Mouse (Mus musculus) layer of hippocampus, adult 8-10 months (tissue): ENCODE results near the gene Rbm34. TPM values are rescaled to one million over a fixed set of nuclear protein-coding genes. Genes with fewer than 3 reads are reported as not detected.

Source experiments
- DNase-seq, 2 experiments: peaks; one replicate each; pipeline ENCODE4 v3.0.0; 2022; ENCODE audit warnings: low spot score in 2 of 2
- total RNA-seq, 4 experiments: library from RNA; stranded (reverse); gene quantifications; 2 replicates each; pipeline ENCODE4 v1.2.4; 2022

Gene Rbm34
- total RNA-seq, 4 experiments from 2014 or later = 10.4 to 15.6 (median 13.4) TPM

DNA sequence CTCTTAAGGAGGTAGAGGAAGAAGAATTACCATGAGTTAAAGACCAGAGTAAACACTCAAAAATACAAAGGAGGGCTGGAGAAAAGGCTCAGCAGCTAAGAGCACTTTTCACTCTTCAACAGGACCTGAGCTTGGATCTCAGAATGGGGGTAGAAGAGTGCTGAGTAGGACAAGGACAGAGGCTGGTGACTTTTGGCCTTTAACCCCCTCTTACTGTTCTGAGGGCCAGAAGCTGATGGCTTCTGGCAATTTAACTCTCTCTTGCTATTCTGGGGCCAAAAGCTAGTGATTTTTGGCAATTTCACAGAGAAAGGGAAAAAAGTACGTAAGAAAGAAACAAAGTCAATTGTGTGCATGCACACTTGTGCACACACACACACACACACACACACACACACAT, 8.0 kb downstream of the Rbm34 start:
- DNase-seq = no peak

GRCm38 (mm10) chr8:126961516-126961915, 9.4 kb downstream of the Rbm34 start:
- peak; percentile 69 to 82 for DNase-seq

- no peak for DNase-seq
Observed at GRCm38 (mm10) chr8:126951900-126952636, 18.8 kb downstream of the Rbm34 start.

DNA sequence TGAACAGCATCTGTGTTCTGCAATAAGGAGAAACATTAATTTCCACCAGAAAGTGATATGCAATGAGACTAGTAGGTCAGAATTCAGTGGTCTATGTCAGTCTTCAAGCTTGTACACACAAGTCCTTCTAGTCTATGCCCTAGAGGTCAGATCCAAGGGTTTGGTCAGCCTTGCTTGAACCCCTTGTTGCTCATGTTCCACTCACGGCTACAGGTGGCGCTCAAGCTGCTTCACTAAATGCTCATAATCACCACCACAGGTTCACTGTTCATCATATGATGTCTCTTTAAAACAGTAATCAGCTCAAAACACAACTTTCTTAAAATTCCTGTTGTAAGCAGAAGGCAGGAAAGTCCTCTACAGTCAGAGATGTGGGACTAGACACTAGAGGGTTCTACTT, 21.3 kb downstream of the Rbm34 start:
- no peak for DNase-seq

DNA sequence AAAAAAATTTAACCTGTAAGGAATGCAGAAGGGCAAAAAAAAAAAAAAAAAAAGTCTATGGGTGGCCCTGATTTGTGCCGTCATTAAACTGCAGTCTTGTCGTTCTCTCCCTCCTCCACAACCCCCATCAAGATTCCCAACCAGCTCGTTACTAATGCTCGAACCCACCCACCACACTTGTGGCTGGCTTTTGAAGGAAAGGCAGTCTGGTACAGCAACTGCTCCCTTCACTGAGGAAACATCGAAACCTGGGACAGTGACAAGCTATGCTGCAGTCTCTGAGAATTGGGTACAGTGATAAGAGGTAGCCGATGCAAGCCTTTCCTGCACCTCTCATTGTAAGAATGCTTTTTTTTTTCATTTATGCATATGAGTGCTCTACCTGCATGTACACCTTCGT, 24.4 kb downstream of the Rbm34 start:
- DNase-seq = peak; percentile 35 to 59

DNA sequence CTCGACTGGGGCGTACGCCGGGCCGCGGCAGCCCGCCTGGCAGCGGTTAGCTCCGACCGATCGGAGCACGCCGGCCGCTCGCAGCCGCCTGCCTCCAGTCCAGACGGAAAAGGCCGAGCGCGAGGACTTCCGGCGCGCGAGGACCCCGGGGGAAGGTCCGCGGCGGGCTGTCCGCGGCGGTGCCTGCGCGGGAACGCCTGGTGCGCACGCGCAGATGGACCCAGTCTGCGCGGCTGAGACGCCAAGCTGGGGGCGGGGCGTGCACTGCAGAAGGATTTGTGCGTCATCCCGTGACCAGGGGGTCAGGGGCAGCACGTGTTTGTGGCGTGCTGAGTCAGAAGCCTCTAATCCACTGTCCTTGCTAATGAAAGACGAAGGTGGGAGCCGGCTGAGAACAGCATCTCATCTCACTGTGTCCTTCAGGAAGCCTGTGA, 25.1 kb downstream of the Rbm34 start, which contains the start of gene Tomm20:
Gene Tomm20 (minus strand): TSS at position 115 of the 434 bp plus-strand sequence.
- peak; percentile 94 to 96 for DNase-seq

DNA sequence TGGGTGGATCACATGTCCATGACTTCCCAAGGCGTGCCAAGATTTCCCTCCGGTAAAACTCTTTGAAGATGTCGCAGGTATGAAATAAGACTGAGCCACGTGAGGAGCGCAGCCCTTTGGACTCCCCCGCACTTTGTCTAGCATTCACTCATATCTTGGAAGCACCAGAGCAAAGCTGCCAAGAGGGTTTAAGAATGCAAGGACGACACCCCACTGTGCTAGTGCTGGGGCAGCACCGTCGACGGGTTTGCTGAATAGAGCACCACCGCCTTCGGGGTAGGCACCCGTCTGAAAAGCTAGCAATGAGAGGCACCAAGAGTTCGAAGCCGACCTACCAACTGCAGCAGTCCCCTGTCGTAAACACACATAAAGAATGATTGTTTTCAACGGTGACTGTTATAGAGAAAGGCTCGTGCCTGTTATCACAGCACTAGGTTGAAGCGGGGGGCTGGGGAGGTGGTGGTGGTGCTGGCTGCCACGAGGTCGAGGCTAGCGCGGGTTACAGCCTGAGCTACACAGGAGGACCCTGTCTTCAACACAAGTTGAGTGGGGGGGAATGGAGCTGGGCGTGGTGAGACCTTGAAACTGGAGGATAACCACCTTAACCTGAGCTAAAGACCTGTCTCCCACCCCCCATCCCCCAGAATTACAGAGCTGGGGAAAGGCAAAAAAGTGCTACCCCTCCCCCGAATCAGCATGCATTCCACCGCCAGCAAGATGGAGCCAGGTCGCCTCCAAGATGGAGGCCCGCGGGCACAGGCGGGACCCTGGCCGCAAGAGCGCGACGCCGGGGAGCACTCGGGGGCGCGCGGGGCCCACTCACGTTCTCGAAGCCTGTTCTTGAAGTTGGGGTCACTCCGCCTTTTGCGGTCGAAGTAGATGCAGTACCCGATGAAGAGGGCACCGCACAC, 25.8 kb downstream of the Rbm34 start:
- peak in 1 of 2 experiments; percentile 22 for DNase-seq

- no peak for DNase-seq
Observed at GRCm38 (mm10) chr8:126943565-126943964, 27.3 kb downstream of the Rbm34 start.

- no peak for DNase-seq
Observed at GRCm38 (mm10) chr8:126937337-126937736, 33.5 kb downstream of the Rbm34 start.

GRCm38 (mm10) chr8:126935932-126936331, 34.9 kb downstream of the Rbm34 start:
- no peak for DNase-seq

DNA sequence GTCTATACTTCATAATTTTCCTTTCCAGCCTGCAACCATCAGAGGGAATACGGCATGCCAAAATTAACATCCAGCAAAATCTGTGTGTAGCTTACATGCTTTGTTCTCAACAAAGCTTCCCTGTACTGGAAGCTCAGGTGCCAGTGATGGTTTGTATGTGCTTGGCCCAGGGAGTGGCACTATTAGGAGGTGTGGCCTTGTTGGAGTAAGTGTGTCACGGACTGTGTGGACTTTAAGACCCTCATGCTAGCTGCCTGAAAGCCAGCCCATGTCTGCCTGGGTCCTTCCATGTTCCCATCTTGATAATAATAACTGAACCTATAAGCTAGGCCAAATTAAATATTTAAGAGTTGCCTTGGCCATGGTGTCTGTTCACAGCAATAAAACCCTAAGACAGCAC, 35.5 kb downstream of the Rbm34 start:
- DNase-seq = no peak

DNA sequence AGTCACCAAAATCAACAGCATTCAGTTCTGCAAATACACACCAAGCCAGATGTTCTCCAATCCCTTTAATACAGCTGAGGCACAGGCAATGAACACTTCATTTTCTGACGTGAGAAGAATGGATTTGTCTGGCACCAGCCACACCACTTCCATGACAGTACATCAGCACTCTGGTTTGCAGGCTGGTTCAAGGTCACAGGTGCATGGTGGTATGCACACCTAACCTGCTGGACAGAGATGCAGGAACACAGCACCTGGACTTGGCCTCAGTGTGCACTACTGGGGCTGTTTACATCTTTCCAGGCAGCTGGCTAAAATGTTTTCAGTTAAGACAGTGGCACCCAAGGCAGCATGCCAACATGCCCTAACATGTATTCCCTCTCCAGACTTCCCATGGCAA, 38.2 kb downstream of the Rbm34 start:
- no peak for DNase-seq

DNA sequence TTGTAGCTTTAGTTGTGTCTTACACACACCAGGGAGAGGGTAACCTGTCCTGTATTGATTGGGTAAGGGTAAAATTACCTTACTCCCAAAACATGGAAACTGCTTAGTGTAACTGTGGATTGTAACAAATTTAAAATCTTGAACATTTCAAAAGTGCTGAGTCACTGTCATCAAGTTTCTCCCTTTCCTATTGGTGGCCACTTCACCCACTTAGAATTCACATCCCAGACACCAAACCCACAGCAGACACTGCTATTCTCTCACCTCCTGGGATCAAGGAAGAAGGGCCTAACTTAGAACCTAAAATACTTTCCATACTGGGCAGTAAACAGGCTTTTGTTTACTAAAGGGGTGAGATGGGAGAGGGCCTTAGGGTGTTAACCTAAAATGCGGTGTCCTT, 38.6 kb downstream of the Rbm34 start:
- no peak for DNase-seq

- no peak for DNase-seq
Observed at GRCm38 (mm10) chr8:126931720-126932119, 39.2 kb downstream of the Rbm34 start.

DNA sequence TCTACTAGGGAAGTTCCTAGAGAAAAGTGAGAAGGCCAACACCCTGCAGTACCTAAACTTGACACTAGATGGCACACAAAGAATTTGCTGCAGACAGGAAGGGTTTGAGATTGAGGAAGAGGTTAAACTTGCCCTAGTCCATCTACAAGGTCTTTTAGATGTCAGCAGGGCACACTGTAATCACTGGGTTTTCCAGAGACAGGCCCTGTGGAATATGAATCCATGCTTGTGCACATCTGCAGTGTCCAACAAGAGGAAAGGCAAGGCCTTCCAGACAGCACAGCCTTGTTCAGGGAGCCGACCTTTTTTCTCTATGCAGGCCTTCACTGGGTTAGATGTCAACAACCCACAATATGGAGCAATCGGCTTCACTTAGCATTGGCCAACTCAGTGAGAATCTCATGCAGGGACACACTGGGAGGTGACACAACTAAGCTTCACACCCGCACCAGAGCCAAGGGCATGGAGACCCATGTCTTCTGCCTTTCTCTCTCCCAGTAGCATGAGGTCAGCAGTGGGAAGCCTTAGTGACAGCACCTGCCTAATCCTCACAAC, 41.2 kb downstream of the Rbm34 start:
- DNase-seq = peak in 1 of 2 experiments; percentile 71

- DNase-seq = no peak
Observed at GRCm38 (mm10) chr8:126928755-126929505, 41.9 kb downstream of the Rbm34 start.

DNA sequence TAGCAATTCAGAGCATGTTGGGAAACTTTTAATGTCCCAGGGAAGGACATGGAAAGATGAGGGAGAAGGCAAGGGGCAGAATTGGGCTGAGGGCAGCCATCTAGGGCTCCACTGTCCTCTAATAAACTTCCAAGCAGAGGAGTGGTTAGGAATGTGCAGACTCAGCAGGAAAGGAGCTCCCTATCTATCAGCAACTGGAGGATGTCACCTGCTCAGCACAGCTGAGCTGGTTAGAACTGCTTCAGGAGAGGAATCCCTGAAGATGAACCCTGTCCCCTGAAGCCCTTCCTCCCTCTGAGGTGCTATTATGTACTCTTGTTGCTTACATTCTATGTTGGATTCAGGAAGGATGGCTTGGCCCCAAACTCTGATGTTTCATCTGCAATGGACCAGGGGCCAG, 42.8 kb downstream of the Rbm34 start:
- no peak for DNase-seq

DNA sequence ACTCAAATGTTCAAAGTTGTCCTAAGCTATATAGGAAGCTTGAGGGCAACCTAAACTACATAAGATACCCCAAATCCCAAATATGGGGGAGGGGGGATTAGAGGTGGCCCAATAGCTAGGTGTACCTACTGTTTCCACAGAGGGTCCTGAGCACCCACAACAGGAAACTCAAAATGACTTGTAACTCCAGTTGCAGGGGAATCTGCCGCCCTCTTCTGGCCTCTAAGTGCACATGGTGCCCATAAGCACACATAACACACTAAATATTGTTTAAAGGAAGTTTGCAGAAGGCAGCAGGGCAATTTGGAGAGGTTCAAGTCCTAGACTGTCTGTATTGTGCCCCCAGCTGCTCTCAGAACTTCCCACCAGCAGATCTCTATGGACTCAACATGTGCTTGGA, 43.8 kb downstream of the Rbm34 start:
- no peak for DNase-seq

- no peak for DNase-seq
Observed at GRCm38 (mm10) chr8:126922981-126923380, 47.9 kb downstream of the Rbm34 start.

- no peak for DNase-seq
Observed at GRCm38 (mm10) chr8:126921432-126921831, 49.4 kb downstream of the Rbm34 start.

- peak; percentile 68 to 73 for DNase-seq
Observed at GRCm38 (mm10) chr8:126920845-126921244, 50.0 kb downstream of the Rbm34 start.
